In the genomic region with DNA sequence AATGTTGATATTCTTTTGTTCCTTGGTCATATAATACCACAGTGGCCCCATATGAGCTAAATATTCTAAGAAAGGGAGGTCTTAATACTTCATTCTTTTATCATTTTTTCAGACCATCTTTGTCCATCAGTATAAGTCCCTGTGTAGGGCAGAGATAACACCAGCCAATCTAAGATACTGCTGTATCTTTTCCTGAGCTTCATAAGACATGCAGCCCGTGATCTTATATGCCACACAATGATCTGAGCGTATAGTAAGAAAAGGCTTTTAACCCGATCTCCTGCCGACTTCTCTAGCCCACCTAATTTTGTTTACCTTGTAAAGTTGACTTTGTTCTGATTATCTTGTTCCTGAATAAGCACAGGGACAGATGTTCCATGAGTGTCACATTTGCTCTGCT, we compare ENCODE assay signal across 25 mouse cellular contexts. TPM values are rescaled to one million over a fixed set of nuclear protein-coding genes. Genes with fewer than 3 reads are reported as not detected.
DNase-seq lines count a peak whose midpoint lies in the region; ATAC-seq and TF ChIP-seq lines count a peak whose summit lies in the region.
"Had no signal": no experiment of that assay in that cellular context is flagged by ENCODE, and none has a peak within 500 bp of the region (broad histone marks: within the 10 kb centered on the region; RNA-seq: fewer than 3 reads in every experiment).

No protein-coding gene starts in this region.

- H3K4me1 ChIP-seq in G1E (ENCODE audit: insufficient read depth, low read depth, low read length) = peaks cover 20% of the 10 kb centered on the region

- no peak overlapping the region for H3K4me3 ChIP-seq in G1E (ENCODE audit: low read depth, low read length)

- H3K36me3 ChIP-seq in G1E (replicated peaks) = no peaks in the 10 kb centered on the region

- no peaks in the 10 kb centered on the region for H3K9me3 ChIP-seq in G1E (replicated peaks)

- DNase-seq in heart, adult 11 months = peak; percentile 5
- DNase-seq in heart, postnatal 4 days = no peak
- DNase-seq in G1E (ENCODE audit: low spot score) = peak; percentile 34
- DNase-seq: adrenal gland, adult 2 months; adrenal gland, adult 8-10 months; adrenal gland, postnatal 10 days; adrenal gland, postnatal 14 days; adrenal gland, postnatal 25 days; adrenal gland, postnatal 36 days; B cell, adult 2 months; cerebellum, adult 11 months; cerebellum, adult 11-12 months; cerebellum, adult 18-20 months; cerebellum, adult 2 months had no signal

- TF ChIP-seq CTCF in G1E (IDR thresholded peaks at IDR 0.05; ENCODE audit: low read depth, low read length) = no peak

- H3K27me3 ChIP-seq in G1E (ENCODE audit: insufficient read depth, low read length) = no peaks in the 10 kb centered on the region

- peak; percentile 97 for ATAC-seq in G1E (ENCODE audit: extremely low read depth, insufficient number of reproducible peaks, low FRiP score, poor library complexity, severe bottlenecking)
- ATAC-seq in megakaryocyte-erythroid progenitor cell, adult 5-6 weeks (replicated peaks; ENCODE audit: low FRiP score, low TSS enrichment, poor library complexity, severe bottlenecking) = no peak
- ATAC-seq: activated CD4-positive, CD25-positive, alpha-beta regulatory T cell, adult 4 months; CD4-positive, CD25-positive, alpha-beta regulatory T cell, adult 4 months; Patski had no signal

RNA-seq across cellular contexts. Expression of gene Znrf4, which starts 12.7 kb away (rescaled TPM):
- not detected for total RNA-seq in heart, postnatal 4 days (2021)
- total RNA-seq in G1E (2014; fragmentation: Nextera tagmentation) (not detected in 2 replicates), G1E (2017) (0.17 TPM in 1 of 2 replicates, not detected in the other)
- polyA plus RNA-seq in G1E (2012) = not detected in 2 replicates
- not detected in 2 replicates for total RNA-seq in megakaryocyte-erythroid progenitor cell, adult 5-6 weeks (2014; fragmentation: Nextera tagmentation)
- not detected in 2 replicates for total RNA-seq in megakaryocyte-erythroid progenitor cell, adult 5-6 weeks (2017)
- total RNA-seq: adrenal gland, adult 18-20 months; adrenal gland, adult 2 months; adrenal gland, adult 8-10 months; adrenal gland, postnatal 10 days; adrenal gland, postnatal 14 days; adrenal gland, postnatal 25 days; adrenal gland, postnatal 36 days; adrenal gland, postnatal 4 days; CH12.LX; ES-E14; MEL had no signal
- polyA plus RNA-seq: activated CD4-positive, CD25-positive, alpha-beta regulatory T cell, adult 4 months; adrenal gland, adult 2 months; brain, embryonic 14.5 days; C2C12; CD4-positive, CD25-positive, alpha-beta regulatory T cell, adult 4 months; cerebellum, adult 2 months; Patski had no signal

RNA-seq across cellular contexts. Expression of gene Gm20219, which starts 29.2 kb away (rescaled TPM):
- under 1 TPM; 0.54 to 0.71 TPM for total RNA-seq in heart, postnatal 4 days (2021)
- 4.4 and 6.5 TPM in 2 replicates for total RNA-seq in G1E (2014; fragmentation: Nextera tagmentation)
- total RNA-seq in G1E (2017) = 0.38 and 0.41 TPM in 2 replicates
- polyA plus RNA-seq in G1E (2012) = 0.69 and 1.0 TPM in 2 replicates
- total RNA-seq in megakaryocyte-erythroid progenitor cell, adult 5-6 weeks (2014; fragmentation: Nextera tagmentation) = 2.8 TPM in 1 of 2 replicates, not detected in the other
- total RNA-seq in megakaryocyte-erythroid progenitor cell, adult 5-6 weeks (2017) = not detected in 2 replicates

RNA-seq across cellular contexts. Expression of gene Ptprs, which starts 48.7 kb away (rescaled TPM):
- total RNA-seq in heart, postnatal 4 days (2021) = 100 to 1,000 TPM; 140 to 141 TPM
- total RNA-seq in G1E (2014; fragmentation: Nextera tagmentation) (70.5 and 77.2 TPM in 2 replicates), G1E (2017) (16.4 and 16.7 TPM in 2 replicates)
- 83.6 and 90.8 TPM in 2 replicates for polyA plus RNA-seq in G1E (2012)
- total RNA-seq in megakaryocyte-erythroid progenitor cell, adult 5-6 weeks (2014; fragmentation: Nextera tagmentation) = 55.7 and 65.0 TPM in 2 replicates
- total RNA-seq in megakaryocyte-erythroid progenitor cell, adult 5-6 weeks (2017) = 36.6 and 48.3 TPM in 2 replicates

RNA-seq across cellular contexts. Expression of gene Safb2, which starts 59.4 kb away (rescaled TPM):
- 10 to 100 TPM; 69.2 to 70.0 TPM for total RNA-seq in heart, postnatal 4 days (2021)
- total RNA-seq in G1E (2014; fragmentation: Nextera tagmentation) = 111 and 194 TPM in 2 replicates
- 55.2 and 78.2 TPM in 2 replicates for total RNA-seq in G1E (2017)
- polyA plus RNA-seq in G1E (2012) = 209 and 224 TPM in 2 replicates
- 158 and 166 TPM in 2 replicates for total RNA-seq in megakaryocyte-erythroid progenitor cell, adult 5-6 weeks (2014; fragmentation: Nextera tagmentation)
- total RNA-seq in megakaryocyte-erythroid progenitor cell, adult 5-6 weeks (2017) = 108 and 115 TPM in 2 replicates

RNA-seq across cellular contexts. Expression of gene Safb, which starts 59.7 kb away (rescaled TPM):
- total RNA-seq in heart, postnatal 4 days (2021) = 10 to 100 TPM; 89.2 to 92.5 TPM
- total RNA-seq in G1E (2014; fragmentation: Nextera tagmentation) = 67.0 and 76.5 TPM in 2 replicates
- total RNA-seq in G1E (2017) = 85.0 and 121 TPM in 2 replicates
- polyA plus RNA-seq in G1E (2012) = 151 and 154 TPM in 2 replicates
- 122 and 171 TPM in 2 replicates for total RNA-seq in megakaryocyte-erythroid progenitor cell, adult 5-6 weeks (2014; fragmentation: Nextera tagmentation)
- total RNA-seq in megakaryocyte-erythroid progenitor cell, adult 5-6 weeks (2017) = 92.4 and 103 TPM in 2 replicates
